Mouse (Mus musculus) CH12.LX (cell line): ENCODE data around the gene Rin3. TPM values are rescaled to one million over a fixed set of nuclear protein-coding genes. Genes with fewer than 3 reads are reported as not detected.

Experiments
- DNase-seq: peaks from one replicate; pipeline ENCODE4 v3.0.0-alpha.2; 2013; ENCODE audit errors: extremely low read depth
- H3K27ac ChIP-seq: 2 replicates; pipeline ENCODE4 v1.5.1; 2012; ENCODE audit warnings: low read depth, mild to moderate bottlenecking, control low read depth, moderate library complexity; ENCODE audit not compliant: insufficient read depth
- H3K27me3 ChIP-seq: replicated peaks from 2 replicates; pipeline ENCODE3; 2012; ENCODE audit warnings: inconsistent platforms
- H3K36me3 ChIP-seq, 2 experiments: replicated peaks in 1 of 2; 2 replicates each; pipeline versions ENCODE3 to v1.6.1; 2012; ENCODE audit warnings: inconsistent platforms in 1 of 2, low read length in 1 of 2, mild to moderate bottlenecking in 1 of 2, mixed read lengths in 1 of 2, moderate library complexity in 1 of 2; ENCODE audit not compliant: control insufficient read depth in 1 of 2, insufficient read depth in 1 of 2
- H3K4me1 ChIP-seq, 2 experiments: 2 replicates each; pipeline ENCODE4 v1.6.1; 2012; ENCODE audit warnings: inconsistent platforms in 1 of 2, moderate library complexity in 1 of 2; ENCODE audit not compliant: insufficient read depth in 2 of 2, control insufficient read depth in 1 of 2
- H3K4me2 ChIP-seq: 2 replicates; pipeline ENCODE4 v1.6.1; 2012; ENCODE audit warnings: low read depth, mild to moderate bottlenecking, control low read depth; ENCODE audit not compliant: poor library complexity, insufficient read depth, severe bottlenecking
- H3K4me3 ChIP-seq, 3 experiments: fragments of 150-350 bp in 1 of 3; sonication (generic) in 1 of 3; replicated peaks in 1 of 3; 2 replicates each; pipeline versions ENCODE3 to v1.5.1; 2011 to 2012; ENCODE audit warnings: low read depth in 2 of 3, low read length in 2 of 3, mild to moderate bottlenecking in 2 of 3, moderate library complexity in 2 of 3, control low read depth in 1 of 3, improper control_type of control experiment in 1 of 3, inconsistent platforms in 1 of 3, mixed read lengths in 1 of 3; ENCODE audit not compliant: poor library complexity in 1 of 3
- H3K79me2 ChIP-seq: replicated peaks from 2 replicates; pipeline ENCODE4 v1.6.1; 2012; ENCODE audit warnings: mild to moderate bottlenecking, moderate library complexity; ENCODE audit not compliant: control insufficient read depth, poor library complexity, insufficient read depth, severe bottlenecking; ENCODE audit errors: extremely low read depth
- H3K9ac ChIP-seq: 2 replicates; pipeline ENCODE4 v1.6.1; 2012; ENCODE audit warnings: low read depth, mild to moderate bottlenecking, control low read depth, moderate library complexity; ENCODE audit not compliant: insufficient read depth
- H3K9me3 ChIP-seq: replicated peaks from 2 replicates; pipeline ENCODE3; 2012; ENCODE audit warnings: low read length, inconsistent platforms, mixed read lengths
- CHD2 ChIP-seq: IDR thresholded peaks from 2 replicates; pipeline ENCODE4 v1.6.1; 2011; ENCODE audit warnings: low read length, improper control_type of control experiment
- CTCF ChIP-seq, 2 experiments: IDR thresholded peaks in 1 of 2; conservative IDR thresholded peaks in 1 of 2; 2 replicates each; pipeline ENCODE4 v1.5.1; 2011 to 2012; ENCODE audit warnings: low read depth in 2 of 2, low read length in 2 of 2, improper control_type of control experiment in 1 of 2, inconsistent platforms in 1 of 2, mild to moderate bottlenecking in 1 of 2, moderate library complexity in 1 of 2
- ELF1 ChIP-seq: IDR thresholded peaks from 2 replicates; pipeline ENCODE4 v1.6.1; 2014; ENCODE audit warnings: low read depth, mild to moderate bottlenecking, inconsistent platforms, low read length, improper control_type of control experiment
- EP300 ChIP-seq: IDR thresholded peaks from 2 replicates; pipeline ENCODE4 v1.6.1; 2011; ENCODE audit warnings: low read length, improper control_type of control experiment
- ETS1 ChIP-seq: conservative IDR thresholded peaks from 2 replicates; pipeline ENCODE4 v1.6.1; 2012; ENCODE audit warnings: low read depth, mild to moderate bottlenecking, inconsistent platforms, low read length, improper control_type of control experiment, moderate library complexity
- GABPA ChIP-seq: IDR thresholded peaks from 2 replicates; pipeline ENCODE4 v1.6.1; 2012; ENCODE audit warnings: low read depth, low read length, improper control_type of control experiment, inconsistent platforms; ENCODE audit not compliant: insufficient replicate concordance
- HCFC1 ChIP-seq: IDR thresholded peaks from 2 replicates; pipeline ENCODE4 v1.6.1; 2012; ENCODE audit warnings: low read depth, mild to moderate bottlenecking, inconsistent platforms, low read length, improper control_type of control experiment
- JUN ChIP-seq: IDR thresholded peaks from 2 replicates; pipeline ENCODE4 v1.6.1; 2011; ENCODE audit warnings: low read depth, mild to moderate bottlenecking, low read length, improper control_type of control experiment, moderate library complexity; ENCODE audit not compliant: insufficient read depth
- JUND ChIP-seq: conservative IDR thresholded peaks from 2 replicates; pipeline ENCODE4 v1.6.1; 2011; ENCODE audit warnings: low read depth, low read length, improper control_type of control experiment
- KAT2A ChIP-seq: IDR thresholded peaks from 2 replicates; pipeline ENCODE4 v1.6.1; 2012; ENCODE audit warnings: low read length, improper control_type of control experiment, inconsistent platforms; ENCODE audit not compliant: insufficient replicate concordance
- MAX ChIP-seq: IDR thresholded peaks from 2 replicates; pipeline ENCODE4 v1.6.1; 2011; ENCODE audit warnings: low read length, improper control_type of control experiment
- MEF2A ChIP-seq: IDR thresholded peaks from 2 replicates; pipeline ENCODE4 v1.6.1; 2014; ENCODE audit warnings: low read depth, mild to moderate bottlenecking, inconsistent platforms, low read length, improper control_type of control experiment, borderline replicate concordance
- MXI1 ChIP-seq: IDR thresholded peaks from 2 replicates; pipeline ENCODE4 v1.6.1; 2011; ENCODE audit warnings: mild to moderate bottlenecking, low read depth, low read length, improper control_type of control experiment
- MYC ChIP-seq: IDR thresholded peaks from 2 replicates; pipeline ENCODE4 v1.6.1; 2011; ENCODE audit warnings: low read depth, mild to moderate bottlenecking, improper control_type of control experiment, low read length
- NRF1 ChIP-seq: IDR thresholded peaks from 2 replicates; pipeline ENCODE4 v1.6.1; 2014; ENCODE audit warnings: low read depth, mild to moderate bottlenecking, inconsistent platforms, low read length, improper control_type of control experiment, moderate library complexity
- PAX5 ChIP-seq: IDR thresholded peaks from 2 replicates; pipeline ENCODE4 v1.6.1; 2012; ENCODE audit warnings: low read length, inconsistent platforms, mixed read lengths
- POLR2A ChIP-seq: IDR thresholded peaks from 2 replicates; pipeline ENCODE4 v1.6.1; 2011; ENCODE audit warnings: low read depth, mild to moderate bottlenecking, improper control_type of control experiment, low read length
- POLR2AphosphoS2 ChIP-seq: IDR thresholded peaks from 2 replicates; pipeline ENCODE4 v1.6.1; 2011; ENCODE audit warnings: low read depth, low read length, improper control_type of control experiment
- RCOR1 ChIP-seq: conservative IDR thresholded peaks from 2 replicates; pipeline ENCODE4 v1.6.1; 2012; ENCODE audit warnings: low read depth, mild to moderate bottlenecking, inconsistent platforms, low read length, improper control_type of control experiment
- SIN3A ChIP-seq: IDR thresholded peaks from 2 replicates; pipeline ENCODE4 v1.6.1; 2012; ENCODE audit warnings: low read length, improper control_type of control experiment, inconsistent platforms
- TBP ChIP-seq: conservative IDR thresholded peaks from 2 replicates; pipeline ENCODE4 v1.6.1; 2011; ENCODE audit warnings: low read depth, low read length, improper control_type of control experiment
- TCF12 ChIP-seq: IDR thresholded peaks from 2 replicates; pipeline ENCODE4 v1.6.1; 2014; ENCODE audit warnings: low read depth, mild to moderate bottlenecking, inconsistent platforms, low read length, improper control_type of control experiment
- ZC3H11A ChIP-seq: IDR thresholded peaks from 2 replicates; pipeline ENCODE4 v1.6.1; 2012; ENCODE audit warnings: low read depth, mild to moderate bottlenecking, inconsistent platforms, low read length, improper control_type of control experiment
- ZKSCAN1 ChIP-seq: IDR thresholded peaks from 2 replicates; pipeline ENCODE4 v1.6.1; 2012; ENCODE audit warnings: low read depth, inconsistent platforms, low read length, improper control_type of control experiment, borderline replicate concordance
- ZNF384 ChIP-seq: IDR thresholded peaks from 2 replicates; pipeline ENCODE4 v1.6.1; 2012; ENCODE audit warnings: low read depth, low read length, improper control_type of control experiment, inconsistent platforms
- dilution Hi-C: fragments of 300-500 bp; cut with MboI; formaldehyde crosslinking; loops from 2 replicates; pipeline ENCODE4 v1.14.3; 2020; ENCODE audit warnings: low sequenced_read_pairs; ENCODE audit not compliant: extremely low pct_unique_long_range_greater_than_20kb, extremely low pct_ligation_motif_present
- in situ Hi-C: fragments of 300-500 bp; cut with MboI; formaldehyde crosslinking; loops from 3 replicates; pipeline ENCODE4 v1.14.3; 2019; ENCODE audit warnings: low sequenced_read_pairs, low pct_ligation_motif_present, low pct_unique_long_range_greater_than_20kb, mixed read lengths
- polyA plus RNA-seq: library from polyadenylated mRNA; unstranded; fragments of >175 nt; gene quantifications from 2 replicates; pipeline ENCODE4 v1.2.1, GENCODE M21; 2012; ENCODE audit warnings: low read depth; ENCODE audit not compliant: insufficient read length
- total RNA-seq, 2 experiments: library from RNA; depleted of rRNA; stranded (reverse); fragments of 300-350 nt in 1 of 2; fragments of >200 nt in 1 of 2; gene quantifications; 2 replicates each; pipeline ENCODE4 v1.2.3; 2012 to 2014

Gene Rin3
- total and polyA plus RNA-seq, 3 experiments: 2.4 to 10.0 (median 8.4) TPM

- DNase-seq: peak; percentile 81
- Histone ChIP-seq H3K4me3 (peak overlapping the region; percentile 17 to 32 (median 29)), H3K4me2 (peak overlapping the region; percentile 71), H3K27me3 (no peaks in the 10 kb centered on the region), H3K9me3 (no peaks in the 10 kb centered on the region), H3K4me1 (peaks cover 46 to 74% of the 10 kb centered on the region in 2 experiments), H3K36me3 (peaks cover 5 to 37% of the 10 kb centered on the region in 2 experiments), H3K79me2 (no peaks in the 10 kb centered on the region), H3K27ac (peak overlapping the region; percentile 87; the same call in 1 of the 2 replicates), H3K9ac (peak overlapping the region; percentile 40)
- TF ChIP-seq CHD2: peak; percentile 66
- TF ChIP-seq JUN: no peak
- no peak for TF ChIP-seq GABPA
- peak; percentile 45 for TF ChIP-seq POLR2A
- TF ChIP-seq ETS1: peak; percentile 60
- TF ChIP-seq MEF2A: peak; percentile 68; the same call in 1 of the 2 replicates
- no peak for TF ChIP-seq KAT2A
- no peak; the same call in 1 of the 2 replicates for TF ChIP-seq RCOR1
- 0 out of 2 replicates have a peak, but pooled peaks have one; percentile 47 for TF ChIP-seq TBP
- TF ChIP-seq HCFC1: peak; percentile 45
- TF ChIP-seq POLR2AphosphoS2: no peak
- TF ChIP-seq ELF1: peak; percentile 75
- TF ChIP-seq SIN3A: 0 out of 2 replicates have a peak, but pooled peaks have one; percentile 13
- TF ChIP-seq TCF12: peak; percentile 58; the same call in 1 of the 2 replicates
- 0 out of 2 replicates have a peak, but pooled peaks have one; percentile 20 for TF ChIP-seq MXI1
- no peak for TF ChIP-seq PAX5
- TF ChIP-seq EP300: peak; percentile 73; the same call in 1 of the 2 replicates
- in situ Hi-C loops (no loop called here), dilution Hi-C loops (no loop called here)
Observed at GRCm38 (mm10) chr12:102368066-102368465, 85.2 kb downstream of the Rin3 start.

GRCm38 (mm10) chr12:102368556-102368955 is 85.7 kb downstream of the Rin3 start:
- in situ Hi-C loops: no loop called here
- Histone ChIP-seq H3K4me1 (peaks cover 46 to 69% of the 10 kb centered on the region in 2 experiments), H3K4me2 (peak overlapping the region; percentile 33; the same call in 1 of the 2 replicates)

More at GRCm38 (mm10) chr12:102368556-102368955, 85.7 kb downstream of the Rin3 start:
- no peaks in the 10 kb centered on the region for H3K79me2 ChIP-seq
- DNase-seq: no peak
- H3K9ac ChIP-seq: peak overlapping the region; percentile 40
- H3K4me3 ChIP-seq: peak overlapping the region; percentile 6 to 32 (median 29)
- peaks cover 9 to 41% of the 10 kb centered on the region in 2 experiments for H3K36me3 ChIP-seq
- H3K9me3 ChIP-seq: no peaks in the 10 kb centered on the region
- H3K27me3 ChIP-seq: no peaks in the 10 kb centered on the region
- TF ChIP-seq JUN (no peak), ZKSCAN1 (no peak), CHD2 (no peak), ZNF384 (no peak), ZC3H11A (no peak), CTCF (conservative IDR thresholded peaks at IDR 0.05 in 1 of 2, IDR thresholded peaks at IDR 0.05 in 1 of 2; ENCODE audit: low read depth in 2 of 2, low read length in 2 of 2) (no peak), ELF1 (no peak), POLR2AphosphoS2 (no peak), JUND (no peak), POLR2A (no peak), NRF1 (no peak), MAX (no peak), MYC (no peak)
- dilution Hi-C loops: no loop called here
- peak overlapping the region; percentile 41; the same call in 1 of the 2 replicates for H3K27ac ChIP-seq
